Mouse (Mus musculus) forebrain, embryonic 16.5 days (tissue): ENCODE results near the gene Fancb. TPM values are rescaled to one million over a fixed set of nuclear protein-coding genes. Genes with fewer than 3 reads are reported as not detected.

ENCODE experiments used
- ATAC-seq: fragments of 200-750 bp; cut with Nextera tagmentation; 2 replicates; pipeline ENCODE4 v1.8.0; 2017; ENCODE audit warnings: mild to moderate bottlenecking, moderate library complexity
- H3K27ac ChIP-seq: fragments of 300-500 bp; sonication (generic); 2 replicates; pipeline ENCODE4 v1.5.1; 2014; ENCODE audit warnings: low read length, control low read depth
- H3K27me3 ChIP-seq: fragments of 300-500 bp; sonication (generic); replicated peaks from 2 replicates; pipeline ENCODE4 v1.6.1; 2014; ENCODE audit warnings: low read length; ENCODE audit not compliant: control insufficient read depth, insufficient read depth
- H3K36me3 ChIP-seq: fragments of 300-500 bp; sonication (generic); 2 replicates; pipeline ENCODE4 v1.6.1; 2014; ENCODE audit not compliant: control insufficient read depth, insufficient read depth
- H3K4me1 ChIP-seq: fragments of 300-500 bp; sonication (generic); replicated peaks from 2 replicates; pipeline ENCODE4 v1.6.1; 2014; ENCODE audit warnings: low read length; ENCODE audit not compliant: control insufficient read depth, insufficient read depth
- H3K4me2 ChIP-seq: fragments of 300-500 bp; sonication (generic); 2 replicates; pipeline ENCODE4 v1.6.1; 2014; ENCODE audit warnings: mild to moderate bottlenecking, low read length, control low read depth
- H3K4me3 ChIP-seq: fragments of 300-500 bp; sonication (generic); replicated peaks from 2 replicates; pipeline ENCODE4 v1.5.1; 2014; ENCODE audit warnings: mild to moderate bottlenecking, low read length, control low read depth
- H3K9ac ChIP-seq: fragments of 300-500 bp; sonication (generic); replicated peaks from 2 replicates; pipeline ENCODE4 v1.6.1; 2014; ENCODE audit warnings: low read depth, low read length, control low read depth
- H3K9me3 ChIP-seq: fragments of 300-500 bp; sonication (generic); 2 replicates; pipeline ENCODE4 v1.6.1; 2016; ENCODE audit warnings: low read length; ENCODE audit not compliant: control insufficient read depth
- WGBS: fragments of 180-500 bp; shearing (Covaris S2); extraction: QIAGEN DNeasy Blood & Tissue Kit; methylation state at CpG from one replicate; pipeline ENCODE4 v1.1.7; 2014; 5-methylcytosine and 5-hydroxymethylcytosine counted together
- polyA plus RNA-seq: library from polyadenylated mRNA; unstranded; fragments of >200 nt; fragmentation: Nextera tagmentation; extraction: Ambion mirVana; gene quantifications from 2 replicates; pipeline ENCODE4 v1.2.1, GENCODE M21; 2015

Fancb gene
- polyA plus RNA-seq, result 5.7 TPM in 2 replicates

DNA sequence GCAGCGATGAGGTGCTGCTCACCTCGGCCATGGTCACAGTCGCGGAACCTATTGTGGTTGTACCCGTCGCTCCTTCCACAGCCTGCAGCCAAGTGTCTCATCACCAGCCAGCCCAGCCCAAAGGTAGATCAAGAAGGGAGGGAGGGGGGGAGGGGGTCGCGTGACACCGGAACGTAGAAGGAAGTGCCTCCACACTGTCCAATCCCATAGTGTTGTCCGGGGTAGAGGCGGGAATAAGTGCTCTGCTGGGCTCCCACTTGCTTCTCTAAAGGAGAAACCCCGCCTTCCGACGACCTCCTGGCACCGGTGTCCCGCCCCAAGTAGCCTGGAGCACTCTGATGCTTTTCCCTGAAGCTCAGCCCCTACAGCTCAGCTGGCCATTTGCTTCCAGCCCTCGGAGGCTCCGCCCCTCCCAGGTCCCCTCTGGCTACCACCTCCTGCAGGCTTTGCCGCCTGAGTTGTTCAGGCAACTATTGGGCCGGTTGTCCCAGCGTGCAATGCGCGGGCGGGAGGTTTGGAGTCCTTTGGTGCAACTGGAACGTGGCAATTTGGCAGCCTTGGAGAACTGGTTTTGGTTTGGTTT lies at the start of gene Fancb, which contains the start of gene Mospd2:
TSS of gene Fancb (plus strand) at position 400 of the 583 bp plus-strand sequence.
TSS of gene Mospd2 (minus strand) at position 183 of the 583 bp plus-strand sequence.
- Histone ChIP-seq H3K4me3 (peak within 1 kb of the TSS; percentile 66), H3K4me2 (peak within 1 kb of the TSS; percentile 56), H3K36me3 (no peaks in the 10 kb centered on the region), H3K9me3 (no peaks in the 10 kb centered on the region), H3K4me1 (peaks cover 11% of the 10 kb centered on the region), H3K27me3 (no peaks in the 10 kb centered on the region), H3K27ac (peak within 1 kb of the TSS; percentile 47; the same call in 1 of the 2 replicates), H3K9ac (peak within 1 kb of the TSS; percentile 67)
- ATAC-seq, result peak; percentile 99
- 15% methylated on average over 24 of the region's 26 CpGs for WGBS

DNA sequence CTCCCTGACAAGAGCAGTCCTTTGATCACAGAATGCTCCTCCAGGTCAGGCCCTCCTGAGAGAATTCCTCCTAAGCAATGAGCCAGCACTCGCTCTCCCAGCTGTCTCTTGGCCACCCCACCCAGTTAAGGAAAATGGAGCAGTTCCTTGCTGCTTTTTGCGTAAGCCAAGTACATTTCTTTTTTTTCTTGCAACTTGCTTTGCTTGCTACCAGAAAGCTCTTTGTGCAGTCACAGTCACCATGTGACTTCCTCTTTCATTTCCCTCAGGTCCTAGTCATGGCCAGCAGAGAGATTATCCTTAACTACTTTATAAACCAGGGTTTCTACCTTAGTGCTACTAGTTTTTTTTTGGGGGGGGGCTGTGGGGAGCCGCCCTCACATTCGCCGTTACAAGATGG lies 38.9 kb upstream of the Fancb start:
- no peaks in the 10 kb centered on the region for H3K27me3 ChIP-seq
- no peaks in the 10 kb centered on the region for H3K4me1 ChIP-seq
- ATAC-seq, result no peak
- no peak overlapping the region for H3K9ac ChIP-seq
- peaks cover 9% of the 10 kb centered on the region; the same call in 1 of the 2 replicates for H3K36me3 ChIP-seq
- H3K9me3 ChIP-seq, result no peaks in the 10 kb centered on the region
- no peak overlapping the region for H3K4me3 ChIP-seq
- WGBS, result 88% methylated on average over 5 of the region's 5 CpGs
- H3K4me2 ChIP-seq, result no peak overlapping the region
- no peak overlapping the region for H3K27ac ChIP-seq

DNA sequence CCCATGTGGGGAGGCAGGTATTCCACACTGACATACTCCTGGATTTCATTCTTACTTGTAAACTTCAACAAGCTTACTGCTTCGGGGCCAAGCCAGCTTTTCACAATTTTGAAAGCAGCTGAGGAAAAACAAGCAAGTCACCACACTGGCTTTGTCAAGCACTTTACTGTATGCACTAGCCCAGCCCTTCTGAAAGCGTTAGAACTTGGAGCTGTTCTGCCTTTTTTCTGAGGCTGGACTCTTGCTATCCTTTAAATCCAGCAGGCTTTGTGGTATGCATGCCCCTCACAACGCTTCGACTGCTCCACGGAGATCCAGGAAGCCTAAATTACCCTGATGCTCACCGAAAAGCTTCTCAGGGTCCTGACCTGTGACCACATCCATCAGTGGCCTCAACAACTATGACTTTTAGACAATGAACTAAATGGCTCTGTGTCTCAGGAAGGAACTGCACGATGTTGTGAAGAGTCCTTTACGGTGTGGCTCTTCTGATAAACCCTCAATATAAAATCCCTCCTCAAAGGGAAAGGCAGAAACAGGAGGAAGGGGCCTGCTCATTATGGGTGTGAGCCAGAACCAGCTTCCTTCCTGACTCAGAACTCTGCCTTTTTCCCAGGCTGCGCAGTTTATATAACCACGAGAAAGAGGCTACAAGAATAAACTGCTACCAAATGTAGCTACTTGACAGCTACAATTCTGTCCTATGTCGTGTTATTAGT lies 28.4 kb upstream of the Fancb start:
- no peak overlapping the region for H3K4me3 ChIP-seq
- no peaks in the 10 kb centered on the region for H3K27me3 ChIP-seq
- no peak for ATAC-seq
- no peaks in the 10 kb centered on the region for H3K9me3 ChIP-seq
- no peak overlapping the region for H3K4me2 ChIP-seq
- H3K9ac ChIP-seq, result no peak overlapping the region
- no peaks in the 10 kb centered on the region for H3K4me1 ChIP-seq
- H3K36me3 ChIP-seq, result no peaks in the 10 kb centered on the region
- H3K27ac ChIP-seq, result no peak overlapping the region
- WGBS, result 70% methylated on average over 11 of the region's 11 CpGs

DNA sequence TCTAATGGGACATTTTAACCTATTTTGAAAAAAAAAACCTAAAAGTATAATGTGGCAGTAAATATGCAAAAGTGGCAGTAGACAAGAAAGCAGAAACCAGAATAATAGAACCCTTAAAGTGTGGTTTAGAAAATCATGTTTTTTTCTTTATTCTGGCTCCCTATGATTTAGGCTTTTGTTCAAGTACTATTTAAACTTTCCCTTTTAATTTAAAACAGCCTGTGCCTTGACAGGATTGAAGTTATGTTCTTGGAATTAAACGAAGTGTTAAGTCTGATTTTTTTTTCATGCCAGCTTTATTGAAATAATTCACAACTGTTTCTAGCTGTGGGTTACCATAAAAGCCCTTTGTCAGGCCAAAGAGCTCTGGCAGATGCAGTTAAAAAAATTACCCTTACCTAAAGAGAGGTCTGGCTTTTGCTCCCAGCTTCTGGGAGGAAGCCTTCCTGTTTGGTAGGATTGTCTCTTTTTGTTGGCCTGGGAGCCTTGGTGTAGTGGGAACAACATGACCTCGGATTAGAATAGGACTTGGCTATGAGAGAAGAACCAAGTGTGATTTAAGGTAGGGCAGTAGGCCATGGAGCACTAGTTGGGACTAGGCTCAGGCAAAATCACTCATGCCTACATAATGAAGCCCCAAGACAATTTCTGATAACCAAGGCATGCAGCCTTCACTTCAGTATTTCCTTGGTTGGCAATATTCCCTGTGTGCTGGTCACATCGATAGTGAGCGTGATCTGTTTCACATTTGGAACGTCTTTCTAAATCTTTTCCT lies 27.6 kb upstream of the Fancb start:
- Histone ChIP-seq H3K27me3 (no peaks in the 10 kb centered on the region), H3K9ac (no peak overlapping the region), H3K9me3 (no peaks in the 10 kb centered on the region), H3K36me3 (no peaks in the 10 kb centered on the region), H3K4me1 (no peaks in the 10 kb centered on the region), H3K4me3 (no peak overlapping the region), H3K27ac (peak overlapping the region; percentile 44), H3K4me2 (no peak overlapping the region)
- no peak for ATAC-seq
- WGBS, result 70% methylated on average over 5 of the region's 5 CpGs

DNA sequence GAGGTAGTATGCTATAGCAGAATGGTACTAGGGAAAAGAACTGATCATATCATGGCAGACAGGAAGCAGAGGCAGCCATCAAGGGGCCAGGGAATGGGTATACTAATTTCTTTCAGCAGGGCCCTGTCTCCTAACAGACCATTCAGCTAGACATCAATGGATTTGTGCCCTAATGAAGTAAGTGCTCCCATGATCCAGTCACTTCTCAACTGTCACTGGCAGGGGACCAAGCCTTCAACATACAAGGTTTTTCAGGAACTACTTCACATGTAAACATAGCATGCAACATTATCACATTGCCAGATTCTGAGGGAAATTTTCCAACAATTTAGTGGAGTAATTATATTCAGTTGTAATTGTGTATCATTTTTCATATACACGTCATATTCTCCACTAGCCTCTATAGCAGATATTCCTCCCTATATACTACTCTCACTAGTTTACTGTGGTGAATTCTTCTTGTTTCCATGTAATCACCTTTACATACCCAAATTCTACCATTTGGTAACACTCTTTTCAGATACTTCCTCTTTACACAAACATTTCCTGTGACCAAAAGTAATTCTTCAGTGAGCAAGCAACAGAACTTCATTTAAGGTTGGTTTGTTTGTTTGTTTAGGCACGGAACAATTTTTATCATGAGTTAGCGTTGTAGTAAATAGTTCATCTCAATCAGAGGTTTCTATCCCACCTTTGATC lies 14.5 kb upstream of the Fancb start:
- Histone ChIP-seq H3K27me3 (no peaks in the 10 kb centered on the region), H3K36me3 (no peaks in the 10 kb centered on the region), H3K9ac (no peak overlapping the region), H3K4me1 (no peaks in the 10 kb centered on the region), H3K27ac (no peak overlapping the region), H3K9me3 (no peaks in the 10 kb centered on the region), H3K4me3 (no peak overlapping the region), H3K4me2 (no peak overlapping the region)
- WGBS, result 87% methylated on average over 3 of the region's 3 CpGs
- ATAC-seq, result no peak

DNA sequence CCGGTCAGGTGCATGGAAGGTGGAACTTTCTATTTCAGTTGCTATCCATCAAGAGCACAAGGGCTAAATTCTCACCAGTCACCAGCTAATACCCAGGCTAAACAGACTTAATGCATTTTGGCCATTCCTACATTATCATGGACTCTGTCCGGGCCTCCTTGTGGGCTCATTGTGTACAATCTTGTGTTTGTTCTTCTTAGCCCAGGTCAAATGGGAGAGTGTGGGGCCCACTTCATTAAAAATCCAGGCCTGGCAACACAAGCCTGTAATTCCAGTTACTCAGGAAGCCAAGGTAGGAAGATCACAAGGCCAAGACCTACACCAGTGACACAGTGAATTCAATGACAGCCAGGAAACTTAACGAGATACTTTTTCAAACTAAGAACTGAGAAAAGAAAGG lies 9.2 kb upstream of the Fancb start:
- Histone ChIP-seq H3K36me3 (no peaks in the 10 kb centered on the region), H3K9me3 (no peaks in the 10 kb centered on the region), H3K27me3 (no peaks in the 10 kb centered on the region), H3K9ac (no peak overlapping the region), H3K4me1 (no peaks in the 10 kb centered on the region), H3K4me2 (no peak overlapping the region), H3K27ac (no peak overlapping the region), H3K4me3 (no peak overlapping the region)
- no peak for ATAC-seq
- WGBS, result 62% methylated on average over 3 of the region's 3 CpGs

- ATAC-seq, result no peak
- WGBS, result 98% methylated on average over 2 of the region's 2 CpGs
- no peaks in the 10 kb centered on the region for H3K9me3 ChIP-seq
- H3K4me2 ChIP-seq, result peak overlapping the region; percentile 56; the same call in 1 of the 2 replicates
- H3K27me3 ChIP-seq, result no peaks in the 10 kb centered on the region
- no peaks in the 10 kb centered on the region for H3K36me3 ChIP-seq
- H3K27ac ChIP-seq, result no peak overlapping the region
- H3K9ac ChIP-seq, result no peak overlapping the region
- no peak overlapping the region; the same call in 1 of the 2 replicates for H3K4me3 ChIP-seq
- H3K4me1 ChIP-seq, result peaks cover 11% of the 10 kb centered on the region
These were observed 1.5 kb upstream of the Fancb start for GRCm38 (mm10) chrX:164978866-164979265.

DNA sequence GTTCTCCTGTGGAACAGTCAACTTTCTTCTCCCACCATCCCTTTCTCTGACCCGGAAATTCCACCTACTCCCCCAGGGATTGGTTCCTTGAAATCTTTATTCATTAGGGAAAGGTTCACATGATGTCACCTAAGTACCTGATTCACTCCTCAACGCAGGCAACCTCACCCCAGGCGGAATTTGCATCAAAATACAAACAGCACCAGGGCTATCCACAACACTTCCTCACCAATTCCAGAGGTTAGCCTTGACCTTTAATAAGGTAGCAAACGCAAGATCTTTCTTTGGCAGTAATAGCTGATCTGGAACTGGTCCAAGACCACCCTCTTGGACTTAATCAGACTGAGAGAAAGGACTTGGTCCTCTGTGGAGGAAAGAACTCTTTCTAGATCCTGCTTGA lies 22.7 kb downstream of the Fancb start:
- Histone ChIP-seq H3K4me1 (no peaks in the 10 kb centered on the region), H3K27ac (no peak overlapping the region), H3K9ac (no peak overlapping the region), H3K4me2 (no peak overlapping the region), H3K4me3 (no peak overlapping the region), H3K9me3 (no peaks in the 10 kb centered on the region), H3K27me3 (no peaks in the 10 kb centered on the region), H3K36me3 (no peaks in the 10 kb centered on the region)
- no peak for ATAC-seq
- 29% methylated on average over 4 of the region's 4 CpGs for WGBS
